33 mouse cellular contexts compared by ENCODE assay signal in the genomic region with DNA sequence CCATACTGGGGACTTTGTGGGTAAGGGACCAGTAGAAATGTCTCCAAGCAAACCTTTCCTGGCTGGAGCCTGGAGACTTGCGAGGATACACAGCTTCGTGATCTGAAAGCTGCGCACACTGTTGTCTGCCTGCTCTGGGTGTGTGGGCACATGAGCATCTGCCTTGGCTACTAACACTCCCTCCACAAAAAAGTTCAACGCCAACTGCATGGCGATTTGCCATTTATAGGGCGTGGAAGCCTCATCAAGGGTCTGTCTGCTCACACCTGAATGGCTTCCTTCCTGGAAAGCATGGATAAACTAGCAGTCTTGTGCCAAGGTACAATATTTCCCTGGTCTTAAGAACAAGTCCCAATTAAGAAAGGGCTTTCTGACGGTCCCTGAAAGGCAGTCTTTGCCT. TPM values are rescaled to one million over a fixed set of nuclear protein-coding genes. Genes with fewer than 3 reads are reported as not detected.
DNase-seq lines count a peak whose midpoint lies in the region; ATAC-seq and TF ChIP-seq lines count a peak whose summit lies in the region.
"Had no signal": no experiment of that assay in that cellular context is flagged by ENCODE, and none has a peak within 500 bp of the region (broad histone marks: within the 10 kb centered on the region; RNA-seq: fewer than 3 reads in every experiment).

No protein-coding gene starts in this region.

- H3K27ac ChIP-seq in forebrain, embryonic 14.5 days (ENCODE audit: low read depth, low read length): no peak overlapping the region
- H3K27ac ChIP-seq in forebrain, postnatal 0 days (ENCODE audit: low read depth, low read length): no peak overlapping the region
- peak overlapping the region; percentile 33; the same call in 1 of the 2 replicates for H3K27ac ChIP-seq in intestine, embryonic 16.5 days (ENCODE audit: low read length)
- no peak overlapping the region for H3K27ac ChIP-seq in intestine, embryonic 15.5 days
- H3K27ac ChIP-seq in small intestine, adult 2 months (ENCODE audit: insufficient read depth, low read depth, low read length): peak overlapping the region; percentile 67
- H3K27ac ChIP-seq: embryonic facial prominence, embryonic 12.5 days; hindbrain, embryonic 12.5 days; hindbrain, postnatal 0 days; left cerebral cortex, adult 2 months; limb, embryonic 10.5 days; limb, embryonic 15.5 days; liver, embryonic 13.5 days; macrophage had no signal

- 60% methylated on average over 7 of the region's 7 CpGs for WGBS in forebrain, embryonic 14.5 days
- WGBS in forebrain, postnatal 0 days: 60% methylated on average over 7 of the region's 7 CpGs
- WGBS in intestine, embryonic 16.5 days: 91% methylated on average over 7 of the region's 7 CpGs
- WGBS in intestine, embryonic 15.5 days: 89% methylated on average over 7 of the region's 7 CpGs
- 57% methylated on average over 7 of the region's 7 CpGs for WGBS in small intestine, adult 2 months

- H3K27me3 ChIP-seq in forebrain, embryonic 14.5 days (replicated peaks; ENCODE audit: control insufficient read depth, insufficient read depth, low read length): no peaks in the 10 kb centered on the region
- H3K27me3 ChIP-seq in forebrain, postnatal 0 days (ENCODE audit: insufficient read depth, low read length): no peaks in the 10 kb centered on the region
- no peaks in the 10 kb centered on the region for H3K27me3 ChIP-seq in intestine, embryonic 16.5 days (replicated peaks; ENCODE audit: control insufficient read depth, insufficient read depth, low read length)
- no peaks in the 10 kb centered on the region for H3K27me3 ChIP-seq in intestine, embryonic 15.5 days (replicated peaks)
- H3K27me3 ChIP-seq in small intestine, adult 2 months (ENCODE audit: control insufficient read depth, insufficient read depth, low read length): no peaks in the 10 kb centered on the region
- H3K27me3 ChIP-seq: embryonic facial prominence, embryonic 12.5 days; hindbrain, embryonic 12.5 days; limb, embryonic 15.5 days had no signal

- ATAC-seq in forebrain, embryonic 14.5 days: no peak
- ATAC-seq in forebrain, postnatal 0 days: no peak
- no peak for ATAC-seq in intestine, embryonic 16.5 days
- no peak for ATAC-seq in intestine, embryonic 15.5 days
- ATAC-seq: hindbrain, postnatal 0 days; lung, postnatal 0 days had no signal

- no peak overlapping the region for H3K9ac ChIP-seq in forebrain, embryonic 14.5 days (ENCODE audit: low read length)
- no peak overlapping the region for H3K9ac ChIP-seq in forebrain, postnatal 0 days
- H3K9ac ChIP-seq in intestine, embryonic 16.5 days (ENCODE audit: low read depth, low read length): no peak overlapping the region
- H3K9ac ChIP-seq in intestine, embryonic 15.5 days: no peak overlapping the region
- H3K9ac ChIP-seq: embryonic facial prominence, embryonic 12.5 days; hindbrain, embryonic 12.5 days; limb, embryonic 15.5 days; liver, embryonic 13.5 days had no signal

- DNase-seq in forebrain, embryonic 14.5 days (ENCODE audit: low spot score): peak; percentile 21
- no peak for DNase-seq in forebrain, postnatal 0 days
- peak; percentile 30 to 31 for DNase-seq in left cerebral cortex, postnatal 36 days (ENCODE audit: low spot score in 2 of 2)
- no peak for DNase-seq in left cerebral cortex, postnatal 4 days
- DNase-seq in lung, postnatal 10 days: no peak
- DNase-seq: adrenal gland, adult 8-10 months; cerebellum, adult 11 months; cerebellum, adult 9-10 months; embryo, embryonic 11 days; heart, postnatal 36 days; kidney, adult 11 months; kidney, postnatal 14 days; liver, embryonic 13.5 days; lung, adult 18-20 months; midbrain, embryonic 14.5 days; right cerebral cortex, postnatal 4 days; thymus, postnatal 14 days had no signal

- H3K4me2 ChIP-seq in forebrain, embryonic 14.5 days (ENCODE audit: low read length): no peak overlapping the region
- H3K4me2 ChIP-seq in forebrain, postnatal 0 days (ENCODE audit: low read depth): no peak overlapping the region
- H3K4me2 ChIP-seq in intestine, embryonic 16.5 days (ENCODE audit: low read depth, low read length): no peak overlapping the region
- H3K4me2 ChIP-seq in intestine, embryonic 15.5 days (replicated peaks): no peak overlapping the region
- H3K4me2 ChIP-seq: embryonic facial prominence, embryonic 12.5 days; hindbrain, embryonic 12.5 days; limb, embryonic 15.5 days; liver, embryonic 13.5 days had no signal

- intact Hi-C loops in left cerebral cortex, postnatal 36 days (cut with DNase I): no loop called here
- intact Hi-C loops in left cerebral cortex, postnatal 4 days (cut with DNase I): no loop called here

- H3K36me3 ChIP-seq in forebrain, embryonic 14.5 days (ENCODE audit: control insufficient read depth, insufficient read depth, low read length): no peaks in the 10 kb centered on the region
- no peaks in the 10 kb centered on the region for H3K36me3 ChIP-seq in forebrain, postnatal 0 days (ENCODE audit: insufficient read depth)
- no peaks in the 10 kb centered on the region for H3K36me3 ChIP-seq in intestine, embryonic 16.5 days (ENCODE audit: control insufficient read depth, insufficient read depth, low read length)
- no peaks in the 10 kb centered on the region for H3K36me3 ChIP-seq in intestine, embryonic 15.5 days
- H3K36me3 ChIP-seq in small intestine, adult 2 months (ENCODE audit: control insufficient read depth, insufficient read depth, low read length): no peaks in the 10 kb centered on the region
- H3K36me3 ChIP-seq: embryonic facial prominence, embryonic 12.5 days; G1E; hindbrain, embryonic 12.5 days; limb, embryonic 10.5 days; limb, embryonic 15.5 days; liver, embryonic 13.5 days had no signal

- H3K9me3 ChIP-seq in forebrain, embryonic 14.5 days (replicated peaks; ENCODE audit: control insufficient read depth, low read length): no peaks in the 10 kb centered on the region
- H3K9me3 ChIP-seq in forebrain, postnatal 0 days (ENCODE audit: low read length): no peaks in the 10 kb centered on the region
- no peaks in the 10 kb centered on the region for H3K9me3 ChIP-seq in intestine, embryonic 16.5 days (ENCODE audit: control insufficient read depth, low read length)
- H3K9me3 ChIP-seq in intestine, embryonic 15.5 days: no peaks in the 10 kb centered on the region
- H3K9me3 ChIP-seq: embryonic facial prominence, embryonic 12.5 days; G1E; hindbrain, embryonic 12.5 days; limb, embryonic 10.5 days; limb, embryonic 15.5 days; liver, embryonic 13.5 days had no signal

- TF ChIP-seq CTCF in forebrain, postnatal 0 days (IDR thresholded peaks at IDR 0.05; ENCODE audit: low read depth): no peak
- TF ChIP-seq CTCF in small intestine, adult 2 months (IDR thresholded peaks at IDR 0.05; ENCODE audit: extremely low read depth, insufficient read length, insufficient replicate concordance, low read depth, low read length): no peak

- no peak overlapping the region for H3K4me3 ChIP-seq in forebrain, embryonic 14.5 days (ENCODE audit: low read depth, low read length)
- H3K4me3 ChIP-seq in forebrain, postnatal 0 days (ENCODE audit: low read depth, low read length): no peak overlapping the region
- H3K4me3 ChIP-seq in intestine, embryonic 16.5 days (ENCODE audit: low read length): no peak overlapping the region
- H3K4me3 ChIP-seq in intestine, embryonic 15.5 days (replicated peaks): no peak overlapping the region
- H3K4me3 ChIP-seq in small intestine, adult 2 months (ENCODE audit: low read depth, low read length): no peak overlapping the region
- H3K4me3 ChIP-seq: embryonic facial prominence, embryonic 12.5 days; hindbrain, embryonic 12.5 days; left cerebral cortex, adult 2 months; limb, embryonic 10.5 days; limb, embryonic 15.5 days; liver, embryonic 13.5 days had no signal

- no peak for TF ChIP-seq POLR2A in small intestine, adult 2 months (IDR thresholded peaks at IDR 0.05; ENCODE audit: low read depth, low read length)

- H3K4me1 ChIP-seq in forebrain, embryonic 14.5 days (ENCODE audit: control insufficient read depth, insufficient read depth, low read length): peaks cover 13% of the 10 kb centered on the region; the same call in 1 of the 2 replicates
- H3K4me1 ChIP-seq in forebrain, postnatal 0 days (ENCODE audit: insufficient read depth): no peaks in the 10 kb centered on the region
- H3K4me1 ChIP-seq in intestine, embryonic 16.5 days (ENCODE audit: control insufficient read depth, insufficient read depth, low read length): peaks cover 6% of the 10 kb centered on the region
- peaks cover 5% of the 10 kb centered on the region; the same call in 1 of the 2 replicates for H3K4me1 ChIP-seq in intestine, embryonic 15.5 days (replicated peaks)
- H3K4me1 ChIP-seq in small intestine, adult 2 months (ENCODE audit: control insufficient read depth, insufficient read depth, insufficient read length, low read length): peaks cover 23% of the 10 kb centered on the region; the same call in 1 of the 2 replicates
- H3K4me1 ChIP-seq: embryonic facial prominence, embryonic 12.5 days; hindbrain, embryonic 12.5 days; limb, embryonic 10.5 days; liver, embryonic 13.5 days had no signal

RNA-seq across cellular contexts. Expression of a gene that starts 12.5 kb away (rescaled TPM):
- 0.05 and 0.09 TPM in 2 replicates for polyA plus RNA-seq in forebrain, embryonic 14.5 days (2014; fragmentation: Nextera tagmentation; extraction: Ambion mirVana)
- total RNA-seq in forebrain, postnatal 0 days (2014; rRNA removed): 1.5 and 1.6 TPM in 2 replicates
- polyA plus RNA-seq in forebrain, postnatal 0 days (2015; fragmentation: Nextera tagmentation; extraction: Ambion mirVana): 0.23 and 0.53 TPM in 2 replicates
- 0.22 and 0.26 TPM in 2 replicates for polyA plus RNA-seq in intestine, embryonic 16.5 days (2015; fragmentation: Nextera tagmentation; extraction: Ambion mirVana)
- polyA plus RNA-seq in intestine, embryonic 15.5 days (2015; fragmentation: Nextera tagmentation; extraction: Ambion mirVana): 0.28 and 0.34 TPM in 2 replicates
- 10 to 100 TPM; 16.3 to 19.3 TPM for total RNA-seq in left cerebral cortex, postnatal 36 days (2021)
- 1 to 10 TPM; 3.7 to 4.6 TPM for total RNA-seq in left cerebral cortex, postnatal 4 days (2021)
- polyA plus RNA-seq in small intestine, adult 2 months (2012; rRNA removed): 0.28 and 0.60 TPM in 2 replicates
- total RNA-seq: monocyte, adult 5-6 weeks had no signal
- polyA plus RNA-seq: G1E; lung, postnatal 0 days had no signal

RNA-seq across cellular contexts. Expression of a gene that starts 56.7 kb away (rescaled TPM):
- 69.9 and 74.6 TPM in 2 replicates for polyA plus RNA-seq in forebrain, embryonic 14.5 days (2014; fragmentation: Nextera tagmentation; extraction: Ambion mirVana)
- total RNA-seq in forebrain, postnatal 0 days (2014; rRNA removed): 65.0 and 68.3 TPM in 2 replicates
- 32.4 and 36.5 TPM in 2 replicates for polyA plus RNA-seq in forebrain, postnatal 0 days (2015; fragmentation: Nextera tagmentation; extraction: Ambion mirVana)
- 41.5 and 46.8 TPM in 2 replicates for polyA plus RNA-seq in intestine, embryonic 16.5 days (2015; fragmentation: Nextera tagmentation; extraction: Ambion mirVana)
- 50.0 and 54.2 TPM in 2 replicates for polyA plus RNA-seq in intestine, embryonic 15.5 days (2015; fragmentation: Nextera tagmentation; extraction: Ambion mirVana)
- total RNA-seq in left cerebral cortex, postnatal 36 days (2021): 10 to 100 TPM; 36.5 to 44.3 TPM
- total RNA-seq in left cerebral cortex, postnatal 4 days (2021): 10 to 100 TPM; 70.2 to 77.8 TPM
- polyA plus RNA-seq in small intestine, adult 2 months (2012; rRNA removed): 11.1 and 15.7 TPM in 2 replicates

RNA-seq across cellular contexts. Expression of a gene that starts 57.3 kb away (rescaled TPM):
- polyA plus RNA-seq in forebrain, embryonic 14.5 days (2014; fragmentation: Nextera tagmentation; extraction: Ambion mirVana): not detected in 2 replicates
- 0.14 TPM in 1 of 2 replicates, not detected in the other for total RNA-seq in forebrain, postnatal 0 days (2014; rRNA removed)
- not detected in 2 replicates for polyA plus RNA-seq in forebrain, postnatal 0 days (2015; fragmentation: Nextera tagmentation; extraction: Ambion mirVana)
- not detected in 2 replicates for polyA plus RNA-seq in intestine, embryonic 16.5 days (2015; fragmentation: Nextera tagmentation; extraction: Ambion mirVana)
- 0.08 and 0.16 TPM in 2 replicates for polyA plus RNA-seq in intestine, embryonic 15.5 days (2015; fragmentation: Nextera tagmentation; extraction: Ambion mirVana)
- under 1 TPM in 1 of 2 experiments, not detected in 1; 0.22 TPM for total RNA-seq in left cerebral cortex, postnatal 36 days (2021)
- not detected for total RNA-seq in left cerebral cortex, postnatal 4 days (2021)
- 0.06 TPM in 2 replicates for polyA plus RNA-seq in small intestine, adult 2 months (2012; rRNA removed)
- total RNA-seq: hindbrain, postnatal 0 days; layer of hippocampus, adult 18-20 months; left cerebral cortex, adult 2 months had no signal
- polyA plus RNA-seq: embryonic facial prominence, embryonic 12.5 days; hindbrain, postnatal 0 days; kidney, embryonic 14.5 days; limb, embryonic 10.5 days; midbrain, embryonic 14.5 days; neural tube, embryonic 14.5 days had no signal

Comparison
In these comparisons a context has a peak if more than half of its experiments do, and no peak if none do; other contexts are left out.
1. DNase-seq: peak in forebrain, embryonic 14.5 days (single experiment) and left cerebral cortex, postnatal 36 days (2 of 2); none in forebrain, postnatal 0 days (single experiment), left cerebral cortex, postnatal 4 days (single experiment) and lung, postnatal 10 days (single experiment).
2. H3K27ac ChIP-seq: peak in intestine, embryonic 16.5 days (single experiment) and small intestine, adult 2 months (single experiment); none in forebrain, embryonic 14.5 days (single experiment), forebrain, postnatal 0 days (single experiment) and intestine, embryonic 15.5 days (single experiment).